Mouse (Mus musculus): ENCODE results near the gene Stat4. TPM values are rescaled to one million over a fixed set of nuclear protein-coding genes. Genes with fewer than 3 reads are reported as not detected.

The Stat4 gene
- 0.60 and 0.62 TPM in 2 replicates for polyA plus RNA-seq (2015; fragmentation: Nextera tagmentation; extraction: Ambion mirVana)

GRCm38 (mm10) chr1:51986848-51987247 lies at the start of gene Stat4:
Stat4 (plus strand) TSS chr1:51987148.
- no peaks in the 10 kb centered on the region for H3K27me3 ChIP-seq (ENCODE audit: control insufficient read depth, insufficient read depth, low read depth, low read length)
- H3K36me3 ChIP-seq (ENCODE audit: control insufficient read depth, insufficient read depth, low read length) = no peaks in the 10 kb centered on the region
- no peaks in the 10 kb centered on the region for H3K9me3 ChIP-seq (replicated peaks; ENCODE audit: control insufficient read depth, low read length, poor library complexity, severe bottlenecking)
- H3K4me1 ChIP-seq (ENCODE audit: control insufficient read depth, insufficient read depth, low read length) = no peaks in the 10 kb centered on the region
- WGBS = 90% methylated on average over 5 of the region's 5 CpGs
- no peak for ATAC-seq
- H3K9ac ChIP-seq (ENCODE audit: low read depth, low read length) = no peak within 1 kb of the TSS
- H3K4me2 ChIP-seq (ENCODE audit: low read length) = no peak within 1 kb of the TSS
- no peak within 1 kb of the TSS for H3K4me3 ChIP-seq (ENCODE audit: low read depth, low read length)
- H3K27ac ChIP-seq (ENCODE audit: low read length) = no peak within 1 kb of the TSS

- Histone ChIP-seq H3K27ac (ENCODE audit: low read length) (no peak overlapping the region), H3K4me3 (ENCODE audit: low read depth, low read length) (no peak overlapping the region), H3K4me2 (ENCODE audit: low read length) (no peak overlapping the region), H3K9me3 (replicated peaks; ENCODE audit: control insufficient read depth, low read length, poor library complexity, severe bottlenecking) (no peaks in the 10 kb centered on the region), H3K4me1 (ENCODE audit: control insufficient read depth, insufficient read depth, low read length) (no peaks in the 10 kb centered on the region), H3K27me3 (ENCODE audit: control insufficient read depth, insufficient read depth, low read depth, low read length) (no peaks in the 10 kb centered on the region), H3K36me3 (ENCODE audit: control insufficient read depth, insufficient read depth, low read length) (no peaks in the 10 kb centered on the region), H3K9ac (ENCODE audit: low read depth, low read length) (no peak overlapping the region)
- 93% methylated on average over 7 of the region's 7 CpGs for WGBS
- no peak for ATAC-seq
Measured at GRCm38 (mm10) chr1:51938357-51938756, 48.6 kb upstream of the Stat4 start.

- no peaks in the 10 kb centered on the region for H3K36me3 ChIP-seq (ENCODE audit: control insufficient read depth, insufficient read depth, low read length)
- ATAC-seq = peak; percentile 48; the same call in 1 of the 2 replicates
- no peaks in the 10 kb centered on the region for H3K9me3 ChIP-seq (replicated peaks; ENCODE audit: control insufficient read depth, low read length, poor library complexity, severe bottlenecking)
- H3K27ac ChIP-seq (ENCODE audit: low read length) = no peak overlapping the region
- WGBS = 44% methylated on average over 5 of the region's 5 CpGs
- H3K4me3 ChIP-seq (ENCODE audit: low read depth, low read length) = no peak overlapping the region
- no peaks in the 10 kb centered on the region for H3K4me1 ChIP-seq (ENCODE audit: control insufficient read depth, insufficient read depth, low read length)
- no peak overlapping the region for H3K9ac ChIP-seq (ENCODE audit: low read depth, low read length)
- no peaks in the 10 kb centered on the region for H3K27me3 ChIP-seq (ENCODE audit: control insufficient read depth, insufficient read depth, low read depth, low read length)
- no peak overlapping the region for H3K4me2 ChIP-seq (ENCODE audit: low read length)
Measured at GRCm38 (mm10) chr1:51944755-51945154, 42.2 kb upstream of the Stat4 start.

- Histone ChIP-seq H3K9ac (ENCODE audit: low read depth, low read length) (no peak overlapping the region), H3K4me1 (ENCODE audit: control insufficient read depth, insufficient read depth, low read length) (no peaks in the 10 kb centered on the region), H3K4me2 (ENCODE audit: low read length) (no peak overlapping the region), H3K27me3 (ENCODE audit: control insufficient read depth, insufficient read depth, low read depth, low read length) (no peaks in the 10 kb centered on the region), H3K4me3 (ENCODE audit: low read depth, low read length) (no peak overlapping the region), H3K36me3 (ENCODE audit: control insufficient read depth, insufficient read depth, low read length) (no peaks in the 10 kb centered on the region), H3K9me3 (replicated peaks; ENCODE audit: control insufficient read depth, low read length, poor library complexity, severe bottlenecking) (no peaks in the 10 kb centered on the region), H3K27ac (ENCODE audit: low read length) (no peak overlapping the region)
- ATAC-seq = no peak
- WGBS = 76% methylated on average over 4 of the region's 4 CpGs
Measured at GRCm38 (mm10) chr1:51947116-51947515, 39.8 kb upstream of the Stat4 start.

GRCm38 (mm10) chr1:51964647-51965046 lies 22.3 kb upstream of the Stat4 start:
- Histone ChIP-seq H3K27me3 (ENCODE audit: control insufficient read depth, insufficient read depth, low read depth, low read length) (no peaks in the 10 kb centered on the region), H3K9me3 (replicated peaks; ENCODE audit: control insufficient read depth, low read length, poor library complexity, severe bottlenecking) (no peaks in the 10 kb centered on the region), H3K4me1 (ENCODE audit: control insufficient read depth, insufficient read depth, low read length) (no peaks in the 10 kb centered on the region), H3K4me3 (ENCODE audit: low read depth, low read length) (no peak overlapping the region), H3K36me3 (ENCODE audit: control insufficient read depth, insufficient read depth, low read length) (no peaks in the 10 kb centered on the region), H3K27ac (ENCODE audit: low read length) (no peak overlapping the region), H3K9ac (ENCODE audit: low read depth, low read length) (no peak overlapping the region), H3K4me2 (ENCODE audit: low read length) (no peak overlapping the region)
- WGBS = 95% methylated on average over 2 of the region's 2 CpGs
- no peak for ATAC-seq

GRCm38 (mm10) chr1:51968994-51969393 lies 18.0 kb upstream of the Stat4 start:
- Histone ChIP-seq H3K4me1 (ENCODE audit: control insufficient read depth, insufficient read depth, low read length) (no peaks in the 10 kb centered on the region), H3K4me2 (ENCODE audit: low read length) (no peak overlapping the region), H3K9ac (ENCODE audit: low read depth, low read length) (no peak overlapping the region), H3K4me3 (ENCODE audit: low read depth, low read length) (no peak overlapping the region), H3K9me3 (replicated peaks; ENCODE audit: control insufficient read depth, low read length, poor library complexity, severe bottlenecking) (no peaks in the 10 kb centered on the region), H3K27me3 (ENCODE audit: control insufficient read depth, insufficient read depth, low read depth, low read length) (no peaks in the 10 kb centered on the region), H3K27ac (ENCODE audit: low read length) (no peak overlapping the region), H3K36me3 (ENCODE audit: control insufficient read depth, insufficient read depth, low read length) (no peaks in the 10 kb centered on the region)
- 23% methylated on average over 1 of the region's 1 CpGs for WGBS
- ATAC-seq = peak; percentile 54; the same call in 1 of the 2 replicates

GRCm38 (mm10) chr1:51970182-51970581 lies 16.8 kb upstream of the Stat4 start:
- WGBS = 86% methylated on average over 6 of the region's 6 CpGs
- ATAC-seq = no peak
- Histone ChIP-seq H3K27me3 (ENCODE audit: control insufficient read depth, insufficient read depth, low read depth, low read length) (no peaks in the 10 kb centered on the region), H3K4me3 (ENCODE audit: low read depth, low read length) (no peak overlapping the region), H3K4me1 (ENCODE audit: control insufficient read depth, insufficient read depth, low read length) (no peaks in the 10 kb centered on the region), H3K9ac (ENCODE audit: low read depth, low read length) (no peak overlapping the region), H3K9me3 (replicated peaks; ENCODE audit: control insufficient read depth, low read length, poor library complexity, severe bottlenecking) (no peaks in the 10 kb centered on the region), H3K36me3 (ENCODE audit: control insufficient read depth, insufficient read depth, low read length) (no peaks in the 10 kb centered on the region), H3K4me2 (ENCODE audit: low read length) (no peak overlapping the region), H3K27ac (ENCODE audit: low read length) (no peak overlapping the region)

- Histone ChIP-seq H3K4me2 (ENCODE audit: low read length) (no peak overlapping the region), H3K9ac (ENCODE audit: low read depth, low read length) (no peak overlapping the region), H3K4me1 (ENCODE audit: control insufficient read depth, insufficient read depth, low read length) (no peaks in the 10 kb centered on the region), H3K27ac (ENCODE audit: low read length) (no peak overlapping the region), H3K4me3 (ENCODE audit: low read depth, low read length) (no peak overlapping the region), H3K27me3 (ENCODE audit: control insufficient read depth, insufficient read depth, low read depth, low read length) (no peaks in the 10 kb centered on the region), H3K36me3 (ENCODE audit: control insufficient read depth, insufficient read depth, low read length) (no peaks in the 10 kb centered on the region), H3K9me3 (replicated peaks; ENCODE audit: control insufficient read depth, low read length, poor library complexity, severe bottlenecking) (no peaks in the 10 kb centered on the region)
- ATAC-seq = no peak
- WGBS = 87% methylated on average over 5 of the region's 5 CpGs
Measured at GRCm38 (mm10) chr1:51975589-51975988, 11.4 kb upstream of the Stat4 start.

- WGBS = 91% methylated on average over 5 of the region's 5 CpGs
- Histone ChIP-seq H3K9me3 (replicated peaks; ENCODE audit: control insufficient read depth, low read length, poor library complexity, severe bottlenecking) (no peaks in the 10 kb centered on the region), H3K36me3 (ENCODE audit: control insufficient read depth, insufficient read depth, low read length) (no peaks in the 10 kb centered on the region), H3K27me3 (ENCODE audit: control insufficient read depth, insufficient read depth, low read depth, low read length) (no peaks in the 10 kb centered on the region), H3K4me2 (ENCODE audit: low read length) (no peak overlapping the region), H3K9ac (ENCODE audit: low read depth, low read length) (no peak overlapping the region), H3K4me3 (ENCODE audit: low read depth, low read length) (no peak overlapping the region), H3K4me1 (ENCODE audit: control insufficient read depth, insufficient read depth, low read length) (no peaks in the 10 kb centered on the region), H3K27ac (ENCODE audit: low read length) (no peak overlapping the region)
- no peak for ATAC-seq
Measured at GRCm38 (mm10) chr1:51979048-51979447, 7.9 kb upstream of the Stat4 start.
